In genomic region chr3:79737780-79738179, GRCm38 (mm10) we compare ENCODE assay signal across 26 mouse cellular contexts. TPM values are rescaled to one million over a fixed set of nuclear protein-coding genes. Genes with fewer than 3 reads are reported as not detected.
DNase-seq lines count a peak whose midpoint lies in the region; ATAC-seq and TF ChIP-seq lines count a peak whose summit lies in the region.
"Had no signal": no experiment of that assay in that cellular context is flagged by ENCODE, and none has a peak within 500 bp of the region (broad histone marks: within the 10 kb centered on the region; RNA-seq: fewer than 3 reads in every experiment).

Gene Rxfp1 (minus strand): TSS chr3:79737880.

- no peaks in the 10 kb centered on the region for H3K9me3 ChIP-seq in heart, embryonic 13.5 days
- no peaks in the 10 kb centered on the region for H3K9me3 ChIP-seq in midbrain, embryonic 14.5 days (ENCODE audit: control insufficient read depth, low read length)
- H3K9me3 ChIP-seq: hindbrain, embryonic 10.5 days; intestine, embryonic 15.5 days; limb, embryonic 10.5 days; liver, embryonic 15.5 days; lung, embryonic 15.5 days; midbrain, embryonic 15.5 days; neural tube, embryonic 13.5 days had no signal

- H3K36me3 ChIP-seq in heart, embryonic 13.5 days = no peaks in the 10 kb centered on the region
- no peaks in the 10 kb centered on the region for H3K36me3 ChIP-seq in midbrain, embryonic 14.5 days (ENCODE audit: control insufficient read depth, insufficient read depth, low read length)
- H3K36me3 ChIP-seq: hindbrain, embryonic 10.5 days; intestine, embryonic 15.5 days; limb, embryonic 10.5 days; liver, embryonic 15.5 days; lung, embryonic 15.5 days; midbrain, embryonic 15.5 days; neural tube, embryonic 13.5 days had no signal

- no peak for TF ChIP-seq POLR2A in cortical plate, adult 2 months (IDR thresholded peaks at IDR 0.05; ENCODE audit: extremely low read depth, insufficient read depth, low read length)

- H3K27ac ChIP-seq in heart, embryonic 13.5 days (replicated peaks) = no peak within 1 kb of the TSS
- H3K27ac ChIP-seq in cortical plate, adult 2 months (ENCODE audit: insufficient read depth, low read length) = no peak within 1 kb of the TSS
- H3K27ac ChIP-seq in midbrain, embryonic 14.5 days (replicated peaks; ENCODE audit: low read depth, low read length) = no peak within 1 kb of the TSS
- H3K27ac ChIP-seq: gastrocnemius, adult 2 months; hindbrain, embryonic 10.5 days; intestine, embryonic 15.5 days; limb, embryonic 10.5 days; liver, embryonic 15.5 days; lung, embryonic 15.5 days; midbrain, embryonic 15.5 days; neural tube, embryonic 13.5 days had no signal

- H3K4me2 ChIP-seq in heart, embryonic 13.5 days = peak within 1 kb of the TSS; percentile 40
- H3K4me2 ChIP-seq in midbrain, embryonic 14.5 days (ENCODE audit: low read length) = no peak within 1 kb of the TSS
- H3K4me2 ChIP-seq: intestine, embryonic 15.5 days; liver, embryonic 15.5 days; lung, embryonic 15.5 days; midbrain, embryonic 15.5 days; neural tube, embryonic 13.5 days had no signal

- DNase-seq in heart, adult 8-10 months (ENCODE audit: low spot score) = no peak
- DNase-seq in layer of hippocampus, postnatal 10 days (ENCODE audit: low spot score in 2 of 2) = no peak
- DNase-seq in layer of hippocampus, postnatal 25 days (ENCODE audit: extremely low spot score in 1 of 2, low spot score in 1 of 2) = no peak
- DNase-seq in left cerebral cortex, postnatal 25 days (ENCODE audit: low spot score in 2 of 2) = peak in 1 of 2 experiments; percentile 6
- no peak for DNase-seq in midbrain, embryonic 14.5 days
- no peak for DNase-seq in urinary bladder, postnatal 4 days (ENCODE audit: low spot score in 2 of 2)
- DNase-seq: adrenal gland, postnatal 25 days; gastrocnemius, adult 2 months; kidney, adult 8-10 months; kidney, postnatal 10 days; liver; lung, postnatal 36 days; thymus, postnatal 14 days had no signal

- 25% methylated on average over 4 of the region's 4 CpGs for WGBS in heart, embryonic 13.5 days
- 76% methylated on average over 4 of the region's 4 CpGs for WGBS in midbrain, embryonic 14.5 days

- intact Hi-C loops in left cerebral cortex, postnatal 25 days (cut with DNase I) = no loop called here

- no peaks in the 10 kb centered on the region for H3K27me3 ChIP-seq in heart, embryonic 13.5 days (replicated peaks)
- no peaks in the 10 kb centered on the region for H3K27me3 ChIP-seq in midbrain, embryonic 14.5 days (ENCODE audit: control insufficient read depth, insufficient read depth, low read length)
- H3K27me3 ChIP-seq: intestine, embryonic 15.5 days; liver, embryonic 15.5 days; lung, embryonic 15.5 days; midbrain, embryonic 15.5 days; neural tube, embryonic 13.5 days had no signal

- no peak for TF ChIP-seq CTCF in cortical plate, adult 2 months (IDR thresholded peaks at IDR 0.05; ENCODE audit: extremely low read depth, insufficient read depth, low read length)

- H3K9ac ChIP-seq in heart, embryonic 13.5 days = no peak within 1 kb of the TSS
- H3K9ac ChIP-seq in midbrain, embryonic 14.5 days (replicated peaks; ENCODE audit: low read length) = no peak within 1 kb of the TSS
- H3K9ac ChIP-seq: intestine, embryonic 15.5 days; liver, embryonic 15.5 days; lung, embryonic 15.5 days; midbrain, embryonic 15.5 days; neural tube, embryonic 13.5 days had no signal

- ATAC-seq in heart, embryonic 13.5 days (ENCODE audit: extremely low read depth, insufficient number of reproducible peaks, low FRiP score, low TSS enrichment) = no peak
- no peak for ATAC-seq in midbrain, embryonic 14.5 days (ENCODE audit: low FRiP score, low TSS enrichment)
- ATAC-seq: hindbrain, embryonic 16.5 days; intestine, embryonic 15.5 days; midbrain, embryonic 15.5 days had no signal

- H3K4me1 ChIP-seq in heart, embryonic 13.5 days = peaks cover 7% of the 10 kb centered on the region; the same call in 1 of the 2 replicates
- H3K4me1 ChIP-seq in cortical plate, adult 2 months (ENCODE audit: control insufficient read depth, insufficient read depth, low read length) = no peaks in the 10 kb centered on the region
- no peaks in the 10 kb centered on the region for H3K4me1 ChIP-seq in midbrain, embryonic 14.5 days (ENCODE audit: control insufficient read depth, insufficient read depth, low read length)
- H3K4me1 ChIP-seq: hindbrain, embryonic 10.5 days; intestine, embryonic 15.5 days; liver, embryonic 15.5 days; lung, embryonic 15.5 days; midbrain, embryonic 15.5 days; neural tube, embryonic 13.5 days had no signal

- peak within 1 kb of the TSS; percentile 30 for H3K4me3 ChIP-seq in heart, embryonic 13.5 days
- 0 out of 2 replicates have a peak within 1 kb of the TSS, but pooled peaks have one; percentile 18 for H3K4me3 ChIP-seq in cortical plate, adult 2 months (ENCODE audit: insufficient read depth, low read length)
- no peak within 1 kb of the TSS for H3K4me3 ChIP-seq in midbrain, embryonic 14.5 days (replicated peaks; ENCODE audit: low read depth, low read length)
- H3K4me3 ChIP-seq: gastrocnemius, adult 2 months; hindbrain, embryonic 10.5 days; intestine, embryonic 15.5 days; limb, embryonic 10.5 days; liver, embryonic 15.5 days; lung, embryonic 15.5 days; midbrain, embryonic 15.5 days; myocyte; neural tube, embryonic 13.5 days had no signal

RNA-seq across cellular contexts. Expression of gene Rxfp1, which starts in this region (rescaled TPM):
- 6.4 and 6.6 TPM in 2 replicates for polyA plus RNA-seq in heart, embryonic 13.5 days (2015; fragmentation: Nextera tagmentation; extraction: Ambion mirVana)
- total RNA-seq in heart, adult 8-10 months (2022) = 1 to 10 TPM; 1.0 to 2.1 (median 2.0) TPM
- total RNA-seq in layer of hippocampus, postnatal 10 days (2021) = 10 to 100 TPM; 24.8 to 38.1 TPM
- 10 to 100 TPM in 1 of 2 experiments, 1 to 10 TPM in 1; 6.8 to 12.0 TPM for total RNA-seq in layer of hippocampus, postnatal 25 days (2021)
- 15.8 and 17.9 TPM in 2 replicates for polyA plus RNA-seq in cortical plate, adult 2 months (2012; rRNA removed)
- 10 to 100 TPM; 12.2 to 17.0 TPM for total RNA-seq in left cerebral cortex, postnatal 25 days (2021)
- polyA plus RNA-seq in midbrain, embryonic 14.5 days (2014; fragmentation: Nextera tagmentation; extraction: Ambion mirVana) = not detected in 2 replicates
- total RNA-seq: common myeloid progenitor, adult 5-6 weeks; gastrocnemius, adult 2 months; megakaryocyte-erythroid progenitor cell, adult 5-6 weeks had no signal
- polyA plus RNA-seq: hindbrain, embryonic 10.5 days; liver, embryonic 15.5 days; myocyte; neural tube, embryonic 13.5 days had no signal
